Mouse (Mus musculus) frontal cortex, adult 2 months (tissue): Measurements from ENCODE around the gene Gm3269. TPM values are rescaled to one million over a fixed set of nuclear protein-coding genes. Genes with fewer than 3 reads are reported as not detected.
"Not testable (repeated sequence)": the region's sequence is repeated elsewhere in the genome, so short reads cannot be mapped to it uniquely, and the experiment has no call there.

Experiments
- DNase-seq, 2 experiments: peaks; one replicate each; pipeline ENCODE4 v3.0.0; 2022; ENCODE audit warnings: low spot score in 1 of 2; ENCODE audit errors: extremely low spot score in 1 of 2
- polyA plus RNA-seq: library from polyadenylated mRNA; depleted of rRNA; stranded (reverse); fragments of >200 nt; gene quantifications from 2 replicates; pipeline ENCODE4 v1.2.3, GENCODE M21; 2012; rRNA removed

The Gm3269 gene
- not detected in 2 replicates for polyA plus RNA-seq

DNA sequence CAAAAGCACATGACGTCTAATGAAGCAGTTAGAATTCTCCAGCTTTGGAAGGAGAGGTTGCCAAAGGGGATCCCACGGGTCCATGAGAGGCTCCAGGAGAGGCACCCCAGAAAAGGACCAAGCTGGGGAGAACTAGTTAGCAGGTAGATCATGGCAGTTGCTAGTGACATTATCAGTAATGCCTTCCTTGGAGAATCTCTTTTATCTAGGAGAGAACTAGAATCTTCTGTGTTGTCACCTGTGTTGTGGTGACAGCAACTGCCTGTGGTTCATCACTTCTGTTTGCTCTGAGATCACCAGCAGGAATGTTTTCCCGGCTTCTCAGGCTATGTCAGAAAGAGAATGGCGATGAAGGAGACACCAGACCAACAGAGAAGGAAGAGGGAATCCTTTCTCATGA is at the start of gene Gm3269:
Gm3269 (plus strand) TSS at position 301 of the 400 bp plus-strand sequence.
- not testable (repeated sequence) for DNase-seq

DNA sequence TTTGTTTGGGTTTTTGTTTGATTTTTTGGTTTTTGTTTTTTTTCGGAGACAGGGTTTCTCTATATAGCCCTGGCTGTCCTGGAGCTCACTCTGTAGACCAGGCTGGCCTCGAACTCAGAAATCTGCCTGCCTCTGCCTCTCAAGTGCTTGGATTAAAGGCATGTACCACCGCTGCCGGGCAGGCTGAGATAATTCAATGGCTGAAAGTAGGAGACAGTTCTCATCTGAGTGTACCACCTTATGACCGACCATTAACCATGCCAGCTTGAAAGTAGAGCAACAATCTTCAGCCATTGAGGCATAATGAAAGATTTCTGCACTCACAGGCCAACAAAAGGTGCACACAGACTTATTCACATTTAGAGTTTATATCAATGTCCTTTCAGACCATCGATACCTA is 31.5 kb upstream of the Gm3269 start:
- not testable (repeated sequence) for DNase-seq

DNA sequence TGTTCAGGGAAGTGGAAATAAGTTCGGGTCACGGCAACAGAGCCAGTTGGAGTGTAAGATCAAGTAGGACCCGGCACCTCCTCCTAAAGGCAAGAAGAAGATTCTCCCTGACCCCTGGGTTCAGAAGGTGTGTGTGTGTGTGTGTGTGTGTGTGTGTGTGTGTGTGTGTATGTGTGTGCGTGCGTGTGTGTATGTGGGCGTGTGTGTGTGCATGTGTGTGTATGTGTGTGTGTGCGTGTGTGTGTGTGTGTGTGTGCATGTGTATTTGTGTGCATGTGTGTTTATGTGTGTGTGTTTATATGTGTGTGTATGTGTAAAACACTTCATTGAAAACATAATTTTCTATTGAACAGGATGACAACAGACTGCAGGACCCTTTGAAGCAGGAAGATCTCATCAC is 16.0 kb upstream of the Gm3269 start:
- DNase-seq: not testable (repeated sequence)

- not testable (repeated sequence) for DNase-seq
Observed at GRCm38 (mm10) chr14:4855299-4855980, 17.5 kb downstream of the Gm3269 start, which contains the start of gene Gm3264. TSS of gene Gm3264 (plus strand) at chr14:4855576.

DNA sequence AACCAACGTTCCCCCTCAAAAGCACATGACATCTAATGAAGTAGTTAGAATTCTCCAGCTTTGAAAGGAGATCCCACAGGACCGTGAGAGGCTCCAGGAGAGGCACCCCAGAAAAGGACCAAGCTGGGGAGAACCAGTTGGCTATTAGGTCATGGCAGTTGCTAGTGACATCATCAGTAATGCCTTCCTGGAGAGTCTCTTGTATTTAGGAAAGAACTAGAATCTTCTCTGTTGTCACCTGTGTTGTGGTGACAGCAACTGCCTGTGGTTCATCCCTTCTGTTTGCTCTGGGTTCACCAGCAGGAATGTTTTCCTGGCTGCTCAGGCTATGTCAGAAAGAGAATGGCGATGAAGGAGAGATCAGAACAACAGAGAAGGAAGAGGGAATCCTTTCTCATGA is 54.2 kb downstream of the Gm3269 start, which contains the start of gene Gm3278:
Gm3278 (plus strand) TSS at position 301 of the 400 bp plus-strand sequence.
- not testable (repeated sequence) for DNase-seq

Other genes with a start within 250 kb of the Gm3269 start
- gene Gm8159, start 205.8 kb upstream of the Gm3269 start, polyA plus RNA-seq: 0.08 and 0.24 TPM in 2 replicates
- 0.36 and 0.42 TPM in 2 replicates for gene Gm3239, start 173.9 kb upstream of the Gm3269 start, polyA plus RNA-seq
- not detected in 2 replicates for gene Gm7876, start 128.9 kb upstream of the Gm3269 start, polyA plus RNA-seq
- gene Gm3252, start 111.3 kb upstream of the Gm3269 start, polyA plus RNA-seq: 0.86 and 1.1 TPM in 2 replicates
- not detected in 2 replicates for gene Gm9602, start 61.8 kb upstream of the Gm3269 start, polyA plus RNA-seq
- gene Gm3264, start 17.5 kb downstream of the Gm3269 start, polyA plus RNA-seq: 0.90 TPM in 1 of 2 replicates, not detected in the other
- gene Gm3278, start 54.3 kb downstream of the Gm3269 start, polyA plus RNA-seq: 0.15 and 0.26 TPM in 2 replicates
- not detected in 2 replicates for gene Gm8297, start 145.8 kb downstream of the Gm3269 start, polyA plus RNA-seq
- not detected in 2 replicates for gene Gm3298, start 177.8 kb downstream of the Gm3269 start, polyA plus RNA-seq
- gene 4930555G01Rik, start 212.5 kb downstream of the Gm3269 start, polyA plus RNA-seq: not detected in 2 replicates
- gene Gm8281, start 232.9 kb downstream of the Gm3269 start, polyA plus RNA-seq: 1.8 and 2.3 TPM in 2 replicates